Mouse (Mus musculus) brain, embryonic 14.5 days (tissue): ENCODE data around the gene Rnf40.

Experiments used
- CTCF ChIP-seq: fragments of 200-500 bp; IDR thresholded peaks from 2 replicates; pipeline ENCODE4 v1.5.1; 2012; ENCODE audit warnings: inconsistent platforms, mild to moderate bottlenecking, moderate library complexity, borderline replicate concordance; ENCODE audit not compliant: insufficient read depth, insufficient read length; ENCODE audit errors: extremely low read depth
- POLR2A ChIP-seq: fragments of 200-500 bp; IDR thresholded peaks from 2 replicates; pipeline ENCODE4 v1.6.1; 2012; ENCODE audit warnings: mild to moderate bottlenecking, inconsistent platforms, borderline replicate concordance; ENCODE audit not compliant: poor library complexity, insufficient read depth, insufficient read length, severe bottlenecking; ENCODE audit errors: extremely low read depth

GRCm38 (mm10) chr7:127602903-127603302 lies 14.3 kb downstream of the Rnf40 start:
- TF ChIP-seq CTCF (no peak), POLR2A (no peak)
